Mouse (Mus musculus) frontal cortex, adult (tissue): ENCODE results near the gene Fbxl22.

Source experiments
- ATAC-seq: cut with Nextera tagmentation; 2 replicates; pipeline ENCODE4 v1.9.2; 2017; ENCODE audit warnings: mild to moderate bottlenecking, moderate library complexity, mixed read lengths; ENCODE audit not compliant: low TSS enrichment

Fbxl22 gene

GRCm38 (mm10) chr9:66507684-66508083 is 6.7 kb downstream of the Fbxl22 start:
- ATAC-seq: no peak

- no peak for ATAC-seq
Observed at GRCm38 (mm10) chr9:66506424-66506823, 8.0 kb downstream of the Fbxl22 start.

DNA sequence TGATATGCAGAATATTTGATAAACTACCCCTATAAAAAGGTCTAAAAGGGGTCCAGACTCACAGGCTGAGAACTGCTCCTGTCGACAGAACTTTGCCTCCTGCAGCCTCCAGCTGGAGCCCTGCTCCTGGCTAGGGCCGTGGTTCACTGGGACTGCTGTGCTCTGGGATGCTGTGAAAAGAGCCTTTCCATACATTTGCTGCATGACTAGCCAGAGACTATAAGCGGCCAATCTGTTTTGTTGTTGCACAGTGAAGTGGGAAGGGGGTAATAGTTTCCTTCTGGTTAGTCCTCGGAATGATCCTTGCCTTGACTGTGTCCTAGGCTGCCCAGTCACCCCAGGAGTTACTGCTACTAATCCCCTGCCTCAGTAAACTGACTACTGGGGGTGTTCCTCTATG is 8.4 kb downstream of the Fbxl22 start:
- ATAC-seq: no peak

DNA sequence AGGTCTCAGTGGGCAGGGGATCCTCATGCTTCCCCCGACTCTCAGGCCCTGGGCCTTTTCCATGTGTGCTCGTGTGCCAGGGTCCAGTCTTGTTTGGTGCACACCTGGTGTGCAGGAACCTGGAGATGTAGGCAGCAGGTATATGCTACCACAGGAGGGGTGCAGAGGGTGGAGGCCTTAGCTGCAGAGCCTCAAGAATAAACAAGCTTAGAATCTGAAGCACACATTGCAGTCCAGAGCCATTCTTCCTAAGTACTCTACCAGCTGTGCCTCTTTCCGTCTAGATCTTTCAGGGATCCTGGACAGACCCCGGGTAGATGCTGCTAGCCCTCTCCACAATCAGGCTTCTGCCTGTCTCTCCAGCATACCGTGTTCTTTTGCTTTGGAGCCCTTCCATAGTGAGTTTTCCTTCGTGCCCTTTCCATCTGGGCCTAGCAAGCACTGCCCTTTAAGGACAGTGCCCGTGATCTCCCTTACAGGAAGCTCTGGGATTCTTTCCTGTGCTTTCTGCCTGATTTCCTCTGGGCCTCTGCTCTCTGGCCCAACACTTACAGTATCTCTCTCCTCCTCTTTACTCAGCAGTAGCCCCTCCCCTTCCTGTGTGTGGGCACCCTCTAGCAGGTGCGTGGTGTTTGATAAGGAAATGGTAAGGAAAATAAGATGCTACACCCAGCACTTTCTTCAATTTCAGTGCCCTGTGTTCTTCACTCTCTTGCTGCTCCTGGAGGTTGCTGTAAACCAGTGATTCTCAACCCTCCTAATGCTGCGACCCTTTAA is 9.1 kb downstream of the Fbxl22 start:
- peak; percentile 36 for ATAC-seq

- peak; percentile 75 for ATAC-seq
Observed at GRCm38 (mm10) chr9:66504518-66504917, 9.9 kb downstream of the Fbxl22 start.

- ATAC-seq: peak; percentile 27; the same call in 1 of the 2 replicates
Observed at GRCm38 (mm10) chr9:66503879-66504411, 10.4 kb downstream of the Fbxl22 start.

DNA sequence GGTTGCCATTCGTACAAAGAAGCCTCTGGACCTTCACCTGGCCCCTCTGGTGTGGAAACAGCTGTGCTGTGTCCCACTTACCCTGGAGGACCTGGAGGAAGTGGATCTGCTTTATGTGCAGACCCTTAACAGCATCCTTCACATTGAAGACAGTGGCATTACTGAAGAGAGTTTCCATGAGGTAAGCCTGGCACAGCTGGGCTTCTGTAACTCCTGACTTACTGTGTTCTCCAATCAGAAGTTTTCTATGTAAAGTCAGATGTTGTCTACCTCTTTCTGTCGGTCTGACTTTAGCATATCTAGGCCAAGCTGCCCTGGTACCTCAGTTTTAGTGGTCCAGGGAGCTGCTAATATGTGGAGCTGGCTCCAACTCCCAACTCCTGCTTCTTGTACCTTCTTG is 13.1 kb downstream of the Fbxl22 start:
- ATAC-seq: no peak

DNA sequence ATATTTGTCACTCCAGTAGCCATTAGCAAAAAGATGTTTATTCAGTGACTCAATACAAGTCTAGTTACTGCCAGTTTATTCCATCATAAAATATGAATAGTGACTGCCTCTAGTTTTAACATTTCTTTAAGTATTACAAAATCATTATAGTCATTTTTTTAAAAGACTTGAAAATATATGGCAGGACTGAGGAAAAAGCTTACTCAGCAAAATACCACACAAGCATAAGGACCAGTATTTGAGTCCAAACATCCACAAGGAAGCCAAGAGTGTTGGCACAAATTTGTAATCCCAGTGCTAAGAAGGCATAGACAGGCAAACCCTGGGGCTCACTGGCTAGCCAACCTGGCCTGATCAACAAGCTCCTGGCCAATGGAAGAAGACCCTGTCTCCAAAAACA is 20.4 kb downstream of the Fbxl22 start:
- ATAC-seq: no peak

GRCm38 (mm10) chr9:66492361-66492760 is 22.0 kb downstream of the Fbxl22 start:
- ATAC-seq: no peak

- ATAC-seq: no peak
Observed at GRCm38 (mm10) chr9:66488786-66489185, 25.6 kb downstream of the Fbxl22 start.

- no peak for ATAC-seq
Observed at GRCm38 (mm10) chr9:66483429-66483828, 31.0 kb downstream of the Fbxl22 start.

GRCm38 (mm10) chr9:66477785-66478184 is 36.6 kb downstream of the Fbxl22 start:
- no peak for ATAC-seq

DNA sequence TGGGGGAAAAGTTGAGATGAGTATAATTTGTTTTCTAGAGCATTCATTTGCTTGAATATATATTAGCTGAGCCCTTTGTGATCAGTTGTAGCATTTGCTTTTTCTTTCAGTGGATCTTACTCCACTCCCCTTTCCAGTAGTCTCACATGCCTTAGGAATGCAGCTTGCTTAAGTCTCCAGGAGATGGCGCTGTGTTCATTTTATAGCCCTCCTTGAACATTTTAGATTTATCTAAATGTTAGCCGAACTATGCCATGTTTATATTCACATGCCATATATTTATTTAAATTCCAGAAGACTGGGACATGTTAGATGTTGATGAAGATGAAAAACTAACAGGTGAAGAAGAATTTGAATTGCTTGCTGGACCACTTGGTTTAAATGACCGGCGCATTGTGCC is 49.3 kb downstream of the Fbxl22 start:
- ATAC-seq: no peak
